Mouse (Mus musculus) right cerebral cortex, adult 18-20 months (tissue): ENCODE measurements at regions not wholly inside any gene's neighbourhood (a gene's known extent, or its start where the extent isn't known, plus 50 kb on each side); places are given as distances from the start of the nearest gene placed in this dataset.
A peak's percentile ranks its signal among the peaks of the same experiment; 100 is the strongest.

Experiments
- DNase-seq: peaks from one replicate; pipeline ENCODE4 v3.0.0; 2022; ENCODE audit warnings: mixed read lengths

GRCm38 (mm10) chr12:7192591-7192990 is 784.9 kb upstream of the Apob start:
- DNase-seq = no peak

- no peak for DNase-seq
These were observed 779.4 kb upstream of the Apob start for GRCm38 (mm10) chr12:7198098-7198497.

GRCm38 (mm10) chr12:7200879-7201278 is 776.6 kb upstream of the Apob start:
- DNase-seq = no peak

GRCm38 (mm10) chr12:7215686-7216085 is 761.8 kb upstream of the Apob start:
- peak; percentile 23 for DNase-seq

DNA sequence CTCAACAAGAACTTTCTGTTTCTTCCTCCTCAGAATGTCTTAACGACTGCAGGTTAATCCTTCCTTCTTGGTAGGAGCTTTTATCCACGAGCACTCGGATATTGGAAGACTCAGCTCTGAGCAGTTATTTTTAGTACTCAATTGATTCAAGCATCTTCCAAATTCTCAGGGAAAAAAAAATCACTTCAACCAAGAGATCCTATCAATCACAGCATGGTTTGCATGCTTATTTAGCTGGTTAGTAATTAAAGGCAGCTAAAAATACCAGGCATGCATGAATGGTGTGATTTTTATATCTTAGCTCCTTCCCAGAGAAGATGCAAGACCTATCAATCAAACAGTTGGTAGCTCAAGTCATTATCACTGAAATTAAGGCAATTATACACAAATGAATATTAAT is 759.9 kb upstream of the Apob start:
- DNase-seq = no peak

GRCm38 (mm10) chr12:7228124-7228523 is 749.3 kb upstream of the Apob start:
- peak; percentile 35 for DNase-seq

DNA sequence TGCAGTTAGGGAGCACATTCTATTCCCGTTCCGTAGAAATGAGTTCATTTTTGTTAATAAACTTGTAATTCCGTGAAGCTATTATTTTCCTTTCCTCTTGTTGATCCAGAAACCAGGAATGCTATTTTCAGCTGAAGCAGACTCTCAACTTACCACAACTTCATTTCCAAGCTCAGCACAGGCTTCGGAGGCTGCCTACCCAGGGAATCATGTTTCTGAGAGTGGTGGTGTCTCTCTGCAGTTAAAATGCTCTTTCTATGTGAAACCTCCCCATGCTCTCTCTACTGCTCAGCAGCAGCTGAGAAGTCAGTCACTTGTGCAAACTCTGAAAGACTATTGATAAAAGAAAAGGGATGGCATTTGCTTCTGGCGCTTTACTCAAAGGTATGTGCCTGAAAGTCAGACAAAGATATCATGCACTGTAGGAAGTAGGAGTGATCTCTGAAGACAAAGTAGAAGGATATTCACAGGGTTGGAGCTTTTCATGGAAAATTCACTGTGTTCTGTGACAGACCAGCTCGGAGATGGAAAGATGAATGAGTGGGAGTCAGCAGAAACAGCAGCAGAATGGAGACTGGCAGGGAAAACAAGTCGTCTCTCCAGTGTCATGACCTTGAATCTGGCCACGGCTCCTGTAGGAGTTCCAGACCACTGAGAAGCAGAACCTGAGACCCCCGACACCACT is 748.8 kb upstream of the Apob start:
- DNase-seq = peak; percentile 36

- DNase-seq = no peak
These were observed 727.1 kb upstream of the Apob start for GRCm38 (mm10) chr12:7250324-7250723.

GRCm38 (mm10) chr12:7270587-7270986 is 706.9 kb upstream of the Apob start:
- no peak for DNase-seq

- no peak for DNase-seq
These were observed 693.0 kb upstream of the Apob start for GRCm38 (mm10) chr12:7284354-7285036.

DNA sequence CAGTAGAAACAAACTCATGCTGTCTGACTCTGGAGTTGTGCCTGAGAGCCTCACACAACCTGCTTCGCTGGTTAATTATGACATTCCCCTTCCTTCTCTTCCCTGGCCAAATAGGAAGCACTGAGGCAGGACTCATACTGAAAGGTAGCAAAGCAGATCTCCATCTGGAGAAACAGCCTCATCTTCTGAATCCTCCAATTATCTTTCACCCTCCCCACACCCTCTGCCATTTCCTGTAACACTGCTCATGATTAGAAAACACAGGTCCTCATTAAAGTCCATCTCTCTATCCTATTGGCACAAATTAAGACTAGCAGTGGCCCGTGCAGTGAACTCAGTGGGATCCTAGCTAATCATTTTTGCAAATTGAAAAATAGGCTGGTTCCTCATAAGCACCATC is 685.9 kb upstream of the Apob start:
- no peak for DNase-seq

DNA sequence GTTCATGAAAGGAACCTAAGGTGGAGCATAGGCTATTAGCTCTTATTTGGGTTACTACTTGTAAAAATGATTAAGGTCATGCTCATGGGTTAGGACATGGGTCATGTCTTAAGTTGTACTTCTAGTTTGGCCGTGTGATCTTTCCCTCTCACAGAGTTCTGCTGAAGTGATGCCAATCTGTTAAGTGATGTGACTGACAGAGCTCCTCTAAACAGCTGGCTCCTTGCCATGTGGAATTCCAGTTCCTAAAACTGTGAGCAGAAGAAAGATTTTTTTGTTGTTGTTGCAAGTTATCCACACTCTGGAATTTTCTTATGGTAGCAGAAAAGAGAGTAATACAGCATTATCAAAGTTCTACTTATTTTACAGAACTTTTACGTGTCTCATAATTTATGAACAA is 680.4 kb upstream of the Apob start:
- no peak for DNase-seq

DNA sequence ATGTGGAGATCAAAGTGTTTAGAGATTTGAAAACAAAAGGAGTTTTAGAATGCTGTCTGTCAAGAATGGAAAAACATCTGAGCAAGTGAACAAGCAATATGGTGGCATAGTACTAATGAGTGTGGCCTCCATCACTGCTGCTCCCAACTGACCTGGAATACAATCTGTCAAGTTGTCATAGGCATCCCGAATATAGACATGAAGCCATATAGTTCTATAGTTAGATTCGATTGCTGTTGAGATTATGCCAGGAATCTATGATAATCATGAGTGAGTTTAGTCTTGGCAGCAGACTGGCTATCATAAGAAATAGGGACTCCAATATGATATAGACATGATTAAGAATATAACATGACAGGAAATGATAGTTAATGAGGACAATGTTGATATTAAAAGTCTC is 656.0 kb upstream of the Apob start:
- DNase-seq = no peak

DNA sequence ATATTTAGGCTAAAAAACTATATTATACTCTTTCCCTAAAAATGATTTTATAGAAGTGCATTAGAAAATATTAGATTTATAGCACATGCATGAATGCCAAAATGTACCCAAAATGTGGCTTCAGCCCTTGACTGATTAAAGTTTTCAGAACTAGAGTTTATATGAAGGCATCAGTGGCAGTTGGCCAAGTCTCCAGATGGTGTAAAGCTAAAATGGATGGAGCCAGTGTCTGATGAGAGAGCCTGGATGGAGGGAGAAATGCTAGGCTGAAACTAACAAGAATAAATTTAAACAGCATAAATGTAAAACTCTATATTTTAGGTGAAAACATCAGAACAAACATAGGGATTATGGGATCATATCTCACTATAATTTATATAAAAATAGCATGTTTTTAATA is 648.8 kb upstream of the Apob start:
- peak; percentile 74 for DNase-seq
